In genomic region chr11:86994791-86995624, GRCm38 (mm10) we compare ENCODE assay signal across 9 mouse cellular contexts. TPM values are rescaled to one million over a fixed set of nuclear protein-coding genes. Genes with fewer than 3 reads are reported as not detected.
DNase-seq lines count a peak whose midpoint lies in the region; ATAC-seq and TF ChIP-seq lines count a peak whose summit lies in the region.
"Had no signal": no experiment of that assay in that cellular context is flagged by ENCODE, and none has a peak within 500 bp of the region (broad histone marks: within the 10 kb centered on the region; RNA-seq: fewer than 3 reads in every experiment).

No protein-coding gene starts in this region.

- no peaks in the 10 kb centered on the region for H3K27me3 ChIP-seq in cerebellum, adult 2 months (ENCODE audit: control insufficient read depth, insufficient read depth, low read length)
- H3K27me3 ChIP-seq in kidney, adult 2 months (replicated peaks; ENCODE audit: control insufficient read depth, insufficient read depth, low read length) = no peaks in the 10 kb centered on the region
- H3K27me3 ChIP-seq in stomach, embryonic 16.5 days (ENCODE audit: control insufficient read depth, insufficient read depth, low read length) = no peaks in the 10 kb centered on the region
- no peaks in the 10 kb centered on the region for H3K27me3 ChIP-seq in stomach, postnatal 0 days (ENCODE audit: control insufficient read depth, insufficient read depth, low read length)
- H3K27me3 ChIP-seq: Patski had no signal

- 52% methylated on average over 10 of the region's 10 CpGs for WGBS in cerebellum, adult 2 months
- 38% methylated on average over 10 of the region's 10 CpGs for WGBS in kidney, adult 2 months
- 33% methylated on average over 10 of the region's 10 CpGs for WGBS in stomach, embryonic 16.5 days
- whole genome bisulfite sequencing in stomach, postnatal 0 days = 39% methylated on average over 10 of the region's 10 CpGs

- TF ChIP-seq POLR2A in cerebellum, adult 2 months (IDR thresholded peaks at IDR 0.05; ENCODE audit: borderline replicate concordance, insufficient read depth, low read length) = no peak
- TF ChIP-seq POLR2A in kidney, adult 2 months (IDR thresholded peaks at IDR 0.05; ENCODE audit: low read depth, low read length) = no peak

- no peak for ATAC-seq in stomach, embryonic 16.5 days (ENCODE audit: insufficient read depth, low FRiP score)
- no peak for ATAC-seq in stomach, postnatal 0 days (ENCODE audit: low FRiP score, low TSS enrichment)
- ATAC-seq: Patski had no signal

- peak overlapping the region; percentile 45; the same call in 1 of the 2 replicates for H3K27ac ChIP-seq in cerebellum, adult 2 months (ENCODE audit: insufficient read depth, low read length)
- peak overlapping the region; percentile 55; the same call in 1 of the 2 replicates for H3K27ac ChIP-seq in kidney, adult 2 months (ENCODE audit: insufficient read depth, low read depth, low read length)
- H3K27ac ChIP-seq in stomach, embryonic 16.5 days (ENCODE audit: low read length) = no peak overlapping the region; the same call in 1 of the 2 replicates
- no peak overlapping the region for H3K27ac ChIP-seq in stomach, postnatal 0 days (replicated peaks)

- no peak overlapping the region for H3K9ac ChIP-seq in stomach, embryonic 16.5 days (ENCODE audit: low read length)
- no peak overlapping the region for H3K9ac ChIP-seq in stomach, postnatal 0 days (ENCODE audit: low read length)

- TF ChIP-seq EP300 in stomach, postnatal 0 days (optimal IDR thresholded peaks at IDR 0.05) = no peak

- peak in 1 of 2 experiments; percentile 22 for DNase-seq in cerebellum, adult 2 months
- DNase-seq in cerebellum, adult 9-11 months = no peak
- no peak for DNase-seq in kidney, adult 2 months
- no peak for DNase-seq in kidney, adult 11 months
- no peak for DNase-seq in stomach, postnatal 0 days (ENCODE audit: low spot score)
- DNase-seq in right cerebral cortex, postnatal 10 days (ENCODE audit: low spot score in 2 of 2) = no peak
- DNase-seq in Muller cell, postnatal 12 days (ENCODE audit: inconsistent ontology term) = no peak

- H3K4me2 ChIP-seq in stomach, embryonic 16.5 days (ENCODE audit: low read depth, low read length) = 0 out of 2 replicates have a peak overlapping the region, but pooled peaks have one; percentile 81
- H3K4me2 ChIP-seq in stomach, postnatal 0 days (replicated peaks; ENCODE audit: low read depth) = no peak overlapping the region

- H3K4me3 ChIP-seq in cerebellum, adult 2 months (replicated peaks; ENCODE audit: insufficient read depth, low read depth, low read length) = no peak overlapping the region
- no peak overlapping the region for H3K4me3 ChIP-seq in kidney, adult 2 months (ENCODE audit: insufficient read depth, low read depth, low read length)
- H3K4me3 ChIP-seq in stomach, embryonic 16.5 days (replicated peaks; ENCODE audit: low read length) = no peak overlapping the region
- no peak overlapping the region for H3K4me3 ChIP-seq in stomach, postnatal 0 days (ENCODE audit: low read depth, low read length)

- no peak for TF ChIP-seq CTCF in cerebellum, adult 2 months (IDR thresholded peaks at IDR 0.05; ENCODE audit: borderline replicate concordance, insufficient read depth, low read depth, low read length)
- no peak for TF ChIP-seq CTCF in kidney, adult 2 months (conservative IDR thresholded peaks at IDR 0.05; ENCODE audit: insufficient read depth, insufficient read length, low read depth, low read length)
- TF ChIP-seq CTCF in stomach, postnatal 0 days (IDR thresholded peaks at IDR 0.05; ENCODE audit: low read depth) = no peak

- H3K9me3 ChIP-seq in stomach, embryonic 16.5 days (replicated peaks; ENCODE audit: control insufficient read depth, low read length) = no peaks in the 10 kb centered on the region
- no peaks in the 10 kb centered on the region for H3K9me3 ChIP-seq in stomach, postnatal 0 days (ENCODE audit: control insufficient read depth, low read length)

- H3K36me3 ChIP-seq in kidney, adult 2 months (ENCODE audit: control insufficient read depth, insufficient read depth, low read length) = no peaks in the 10 kb centered on the region
- no peaks in the 10 kb centered on the region for H3K36me3 ChIP-seq in stomach, embryonic 16.5 days (ENCODE audit: control insufficient read depth, insufficient read depth, low read length)
- H3K36me3 ChIP-seq in stomach, postnatal 0 days (ENCODE audit: control insufficient read depth, insufficient read depth, low read length) = no peaks in the 10 kb centered on the region

- peaks cover 10% of the 10 kb centered on the region for H3K4me1 ChIP-seq in cerebellum, adult 2 months (ENCODE audit: control insufficient read depth, insufficient read depth, low read length)
- peaks cover 24% of the 10 kb centered on the region for H3K4me1 ChIP-seq in kidney, adult 2 months (ENCODE audit: control insufficient read depth, insufficient read depth, low read length)
- H3K4me1 ChIP-seq in stomach, embryonic 16.5 days (ENCODE audit: control insufficient read depth, insufficient read depth, low read length) = peaks cover 10% of the 10 kb centered on the region; the same call in 1 of the 2 replicates
- H3K4me1 ChIP-seq in stomach, postnatal 0 days (replicated peaks; ENCODE audit: control insufficient read depth, insufficient read depth) = peaks cover 4% of the 10 kb centered on the region; the same call in 1 of the 2 replicates

RNA-seq across cellular contexts. Expression of gene Ypel2, which starts 1.5 kb away (rescaled TPM):
- polyA plus RNA-seq in cerebellum, adult 2 months (2012; rRNA removed) = 25.3 and 26.7 TPM in 2 replicates
- 4.7 TPM in 2 replicates for polyA plus RNA-seq in kidney, adult 2 months (2012; rRNA removed)
- 7.7 and 8.1 TPM in 2 replicates for polyA plus RNA-seq in stomach, embryonic 16.5 days (2015; fragmentation: Nextera tagmentation; extraction: Ambion mirVana)
- polyA plus RNA-seq in stomach, postnatal 0 days (2015; fragmentation: Nextera tagmentation; extraction: Ambion mirVana) = 3.9 and 4.0 TPM in 2 replicates

Comparison
In these comparisons a context has a peak if more than half of its experiments do, and no peak if none do; other contexts are left out.
1. H3K27ac ChIP-seq: peak in cerebellum, adult 2 months (single experiment) and kidney, adult 2 months (single experiment); none in stomach, embryonic 16.5 days (single experiment) and stomach, postnatal 0 days (single experiment).